Mouse (Mus musculus): ENCODE measurements at regions not wholly inside any gene's neighbourhood (a gene's known extent, or its start where the extent isn't known, plus 50 kb on each side); places are given as distances from the start of the nearest gene placed in this dataset.

- H3K9ac ChIP-seq (ENCODE audit: low read length): no peak overlapping the region
- no peak overlapping the region for H3K27ac ChIP-seq (replicated peaks; ENCODE audit: low read depth, low read length)
- no peak overlapping the region for H3K4me2 ChIP-seq (ENCODE audit: low read depth, severe bottlenecking)
- H3K27me3 ChIP-seq (ENCODE audit: control insufficient read depth, insufficient read depth, low read length): no peaks in the 10 kb centered on the region
- H3K9me3 ChIP-seq (ENCODE audit: control insufficient read depth, low read length): no peaks in the 10 kb centered on the region
- no peak overlapping the region for H3K4me3 ChIP-seq (ENCODE audit: low read depth, low read length)
- no peaks in the 10 kb centered on the region for H3K4me1 ChIP-seq (ENCODE audit: control insufficient read depth, insufficient read depth, low read length)
- no peaks in the 10 kb centered on the region for H3K36me3 ChIP-seq (ENCODE audit: control insufficient read depth, insufficient read depth, low read length)
- DNase-seq (ENCODE audit: low spot score) (no peak), ATAC-seq (ENCODE audit: insufficient number of reproducible peaks, low FRiP score, low TSS enrichment, low read depth) (no peak)
- 92% methylated on average over 8 of the region's 8 CpGs for WGBS
These were observed 745.1 kb upstream of the Gm19410 start for GRCm38 (mm10) chr8:35020480-35020879.

GRCm38 (mm10) chr8:35022649-35023048, 742.9 kb upstream of the Gm19410 start:
- H3K4me3 ChIP-seq (ENCODE audit: low read depth, low read length): no peak overlapping the region
- no peak overlapping the region for H3K27ac ChIP-seq (replicated peaks; ENCODE audit: low read depth, low read length)
- no peaks in the 10 kb centered on the region for H3K27me3 ChIP-seq (ENCODE audit: control insufficient read depth, insufficient read depth, low read length)
- ATAC-seq (ENCODE audit: insufficient number of reproducible peaks, low FRiP score, low TSS enrichment, low read depth) (no peak), DNase-seq (ENCODE audit: low spot score) (no peak)
- no peaks in the 10 kb centered on the region for H3K4me1 ChIP-seq (ENCODE audit: control insufficient read depth, insufficient read depth, low read length)
- no peak overlapping the region for H3K4me2 ChIP-seq (ENCODE audit: low read depth, severe bottlenecking)
- H3K36me3 ChIP-seq (ENCODE audit: control insufficient read depth, insufficient read depth, low read length): no peaks in the 10 kb centered on the region
- no peak overlapping the region for H3K9ac ChIP-seq (ENCODE audit: low read length)
- H3K9me3 ChIP-seq (ENCODE audit: control insufficient read depth, low read length): no peaks in the 10 kb centered on the region
- 71% methylated on average over 6 of the region's 6 CpGs for WGBS

- Histone ChIP-seq H3K9ac (ENCODE audit: low read length) (no peak overlapping the region), H3K27me3 (ENCODE audit: control insufficient read depth, insufficient read depth, low read length) (no peaks in the 10 kb centered on the region), H3K36me3 (ENCODE audit: control insufficient read depth, insufficient read depth, low read length) (no peaks in the 10 kb centered on the region), H3K4me1 (ENCODE audit: control insufficient read depth, insufficient read depth, low read length) (no peaks in the 10 kb centered on the region), H3K4me2 (ENCODE audit: low read depth, severe bottlenecking) (no peak overlapping the region), H3K4me3 (ENCODE audit: low read depth, low read length) (no peak overlapping the region), H3K27ac (replicated peaks; ENCODE audit: low read depth, low read length) (no peak overlapping the region), H3K9me3 (ENCODE audit: control insufficient read depth, low read length) (no peaks in the 10 kb centered on the region)
- DNase-seq (ENCODE audit: low spot score) (no peak), ATAC-seq (ENCODE audit: insufficient number of reproducible peaks, low FRiP score, low TSS enrichment, low read depth) (no peak)
- WGBS: 51% methylated on average over 3 of the region's 3 CpGs
These were observed 717.8 kb upstream of the Gm19410 start for GRCm38 (mm10) chr8:35047798-35048197.

GRCm38 (mm10) chr8:35053444-35053843, 712.1 kb upstream of the Gm19410 start:
- WGBS: 85% methylated on average over 4 of the region's 4 CpGs
- no peak overlapping the region for H3K9ac ChIP-seq (ENCODE audit: low read length)
- DNase-seq (ENCODE audit: low spot score): no peak
- ATAC-seq (ENCODE audit: insufficient number of reproducible peaks, low FRiP score, low TSS enrichment, low read depth): no peak
- H3K4me3 ChIP-seq (ENCODE audit: low read depth, low read length): no peak overlapping the region
- H3K36me3 ChIP-seq (ENCODE audit: control insufficient read depth, insufficient read depth, low read length): no peaks in the 10 kb centered on the region
- H3K4me2 ChIP-seq (ENCODE audit: low read depth, severe bottlenecking): no peak overlapping the region
- no peaks in the 10 kb centered on the region for H3K4me1 ChIP-seq (ENCODE audit: control insufficient read depth, insufficient read depth, low read length)
- H3K27me3 ChIP-seq (ENCODE audit: control insufficient read depth, insufficient read depth, low read length): no peaks in the 10 kb centered on the region
- no peaks in the 10 kb centered on the region for H3K9me3 ChIP-seq (ENCODE audit: control insufficient read depth, low read length)
- H3K27ac ChIP-seq (replicated peaks; ENCODE audit: low read depth, low read length): no peak overlapping the region

- ATAC-seq (ENCODE audit: insufficient number of reproducible peaks, low FRiP score, low TSS enrichment, low read depth) (no peak), DNase-seq (ENCODE audit: low spot score) (no peak)
- 86% methylated on average over 5 of the region's 5 CpGs for WGBS
- Histone ChIP-seq H3K36me3 (ENCODE audit: control insufficient read depth, insufficient read depth, low read length) (no peaks in the 10 kb centered on the region), H3K4me2 (ENCODE audit: low read depth, severe bottlenecking) (no peak overlapping the region), H3K4me1 (ENCODE audit: control insufficient read depth, insufficient read depth, low read length) (no peaks in the 10 kb centered on the region), H3K4me3 (ENCODE audit: low read depth, low read length) (no peak overlapping the region), H3K27me3 (ENCODE audit: control insufficient read depth, insufficient read depth, low read length) (no peaks in the 10 kb centered on the region), H3K9me3 (ENCODE audit: control insufficient read depth, low read length) (no peaks in the 10 kb centered on the region), H3K9ac (ENCODE audit: low read length) (no peak overlapping the region), H3K27ac (replicated peaks; ENCODE audit: low read depth, low read length) (no peak overlapping the region)
These were observed 704.5 kb upstream of the Gm19410 start for GRCm38 (mm10) chr8:35061048-35061447.

- Histone ChIP-seq H3K4me1 (ENCODE audit: control insufficient read depth, insufficient read depth, low read length) (no peaks in the 10 kb centered on the region), H3K36me3 (ENCODE audit: control insufficient read depth, insufficient read depth, low read length) (no peaks in the 10 kb centered on the region), H3K27ac (replicated peaks; ENCODE audit: low read depth, low read length) (no peak overlapping the region), H3K4me3 (ENCODE audit: low read depth, low read length) (no peak overlapping the region), H3K9me3 (ENCODE audit: control insufficient read depth, low read length) (no peaks in the 10 kb centered on the region), H3K27me3 (ENCODE audit: control insufficient read depth, insufficient read depth, low read length) (no peaks in the 10 kb centered on the region), H3K4me2 (ENCODE audit: low read depth, severe bottlenecking) (no peak overlapping the region), H3K9ac (ENCODE audit: low read length) (no peak overlapping the region)
- 84% methylated on average over 2 of the region's 2 CpGs for WGBS
- no peak for ATAC-seq (ENCODE audit: insufficient number of reproducible peaks, low FRiP score, low TSS enrichment, low read depth)
- DNase-seq (ENCODE audit: low spot score): no peak
These were observed 697.4 kb upstream of the Gm19410 start for GRCm38 (mm10) chr8:35068228-35068627.

- Histone ChIP-seq H3K27me3 (ENCODE audit: control insufficient read depth, insufficient read depth, low read length) (no peaks in the 10 kb centered on the region), H3K9me3 (ENCODE audit: control insufficient read depth, low read length) (no peaks in the 10 kb centered on the region), H3K4me1 (ENCODE audit: control insufficient read depth, insufficient read depth, low read length) (no peaks in the 10 kb centered on the region), H3K27ac (replicated peaks; ENCODE audit: low read depth, low read length) (no peak overlapping the region), H3K36me3 (ENCODE audit: control insufficient read depth, insufficient read depth, low read length) (no peaks in the 10 kb centered on the region), H3K9ac (ENCODE audit: low read length) (no peak overlapping the region), H3K4me2 (ENCODE audit: low read depth, severe bottlenecking) (no peak overlapping the region), H3K4me3 (ENCODE audit: low read depth, low read length) (no peak overlapping the region)
- 89% methylated on average over 7 of the region's 7 CpGs for WGBS
- no peak for ATAC-seq (ENCODE audit: insufficient number of reproducible peaks, low FRiP score, low TSS enrichment, low read depth)
- no peak for DNase-seq (ENCODE audit: low spot score)
These were observed 695.2 kb upstream of the Gm19410 start for GRCm38 (mm10) chr8:35070246-35070989.

GRCm38 (mm10) chr8:35075971-35076370, 689.6 kb upstream of the Gm19410 start:
- H3K4me2 ChIP-seq (ENCODE audit: low read depth, severe bottlenecking): no peak overlapping the region
- no peak overlapping the region for H3K27ac ChIP-seq (replicated peaks; ENCODE audit: low read depth, low read length)
- no peak overlapping the region for H3K9ac ChIP-seq (ENCODE audit: low read length)
- no peaks in the 10 kb centered on the region for H3K27me3 ChIP-seq (ENCODE audit: control insufficient read depth, insufficient read depth, low read length)
- ATAC-seq (ENCODE audit: insufficient number of reproducible peaks, low FRiP score, low TSS enrichment, low read depth): no peak
- no peaks in the 10 kb centered on the region for H3K36me3 ChIP-seq (ENCODE audit: control insufficient read depth, insufficient read depth, low read length)
- no peaks in the 10 kb centered on the region for H3K4me1 ChIP-seq (ENCODE audit: control insufficient read depth, insufficient read depth, low read length)
- DNase-seq (ENCODE audit: low spot score): no peak
- no peaks in the 10 kb centered on the region for H3K9me3 ChIP-seq (ENCODE audit: control insufficient read depth, low read length)
- H3K4me3 ChIP-seq (ENCODE audit: low read depth, low read length): no peak overlapping the region
- 81% methylated on average over 10 of the region's 10 CpGs for WGBS

- Histone ChIP-seq H3K4me1 (ENCODE audit: control insufficient read depth, insufficient read depth, low read length) (no peaks in the 10 kb centered on the region), H3K27me3 (ENCODE audit: control insufficient read depth, insufficient read depth, low read length) (no peaks in the 10 kb centered on the region), H3K36me3 (ENCODE audit: control insufficient read depth, insufficient read depth, low read length) (no peaks in the 10 kb centered on the region), H3K9me3 (ENCODE audit: control insufficient read depth, low read length) (no peaks in the 10 kb centered on the region), H3K4me3 (ENCODE audit: low read depth, low read length) (no peak overlapping the region), H3K27ac (replicated peaks; ENCODE audit: low read depth, low read length) (no peak overlapping the region), H3K9ac (ENCODE audit: low read length) (no peak overlapping the region), H3K4me2 (ENCODE audit: low read depth, severe bottlenecking) (no peak overlapping the region)
- WGBS: 66% methylated on average over 1 of the region's 1 CpGs
- ATAC-seq (ENCODE audit: insufficient number of reproducible peaks, low FRiP score, low TSS enrichment, low read depth): no peak
- DNase-seq (ENCODE audit: low spot score): no peak
These were observed 682.4 kb upstream of the Gm19410 start for GRCm38 (mm10) chr8:35083161-35083560.

Data from limb, embryonic 11.5 days (tissue).